Mouse (Mus musculus) retina, postnatal 1 day (tissue): ENCODE data around the gene Olfr23.
"Not testable (repeated sequence)": the region's sequence is repeated elsewhere in the genome, so short reads cannot be mapped to it uniquely, and the experiment has no call there.

Source experiments
- DNase-seq: peaks from one replicate; pipeline ENCODE4 v3.0.0-alpha.2; 2012

The Olfr23 gene

DNA sequence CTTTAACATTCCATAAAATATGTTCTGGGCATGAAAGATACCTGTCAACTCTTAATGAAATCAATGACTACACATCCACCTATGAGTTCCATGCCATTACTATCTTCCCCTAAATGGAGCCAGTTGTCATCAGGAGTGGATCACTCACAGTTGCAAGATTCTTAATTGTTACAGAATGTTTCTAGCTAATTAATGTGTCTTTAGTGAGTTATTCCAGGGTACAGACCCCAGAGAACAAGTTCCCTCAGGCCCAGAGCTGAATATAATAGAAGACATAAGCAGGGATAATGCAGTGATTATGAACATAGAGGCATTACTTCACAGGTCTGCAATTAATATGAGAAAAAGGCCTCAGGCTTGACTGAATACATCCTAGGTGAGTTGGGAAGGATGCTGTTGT lies at the start of gene Olfr23:
TSS of gene Olfr23 (plus strand) at position 301 of the 400 bp plus-strand sequence.
- DNase-seq: no peak

DNA sequence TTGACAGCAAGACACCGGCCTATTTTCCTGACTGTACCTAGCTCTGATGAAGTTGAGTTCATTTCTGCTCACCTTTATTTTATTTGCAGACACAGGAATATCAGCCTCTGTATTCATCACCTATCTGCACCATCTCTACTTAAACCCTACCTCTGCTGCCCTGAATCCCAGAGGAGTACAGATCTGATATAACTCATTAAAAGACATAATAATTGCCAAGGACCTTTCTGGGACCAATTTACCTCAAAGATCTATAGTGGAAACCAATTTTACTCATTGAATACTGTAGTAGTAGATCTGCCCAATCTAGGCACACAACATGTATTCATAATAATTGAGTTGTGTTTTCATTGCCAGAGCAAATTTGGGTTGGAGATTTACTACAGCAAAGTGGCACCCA lies 45.8 kb upstream of the Olfr23 start, which contains the start of gene Olfr394:
TSS of gene Olfr394 (minus strand) at position 101 of the 400 bp plus-strand sequence.
- DNase-seq: no peak

DNA sequence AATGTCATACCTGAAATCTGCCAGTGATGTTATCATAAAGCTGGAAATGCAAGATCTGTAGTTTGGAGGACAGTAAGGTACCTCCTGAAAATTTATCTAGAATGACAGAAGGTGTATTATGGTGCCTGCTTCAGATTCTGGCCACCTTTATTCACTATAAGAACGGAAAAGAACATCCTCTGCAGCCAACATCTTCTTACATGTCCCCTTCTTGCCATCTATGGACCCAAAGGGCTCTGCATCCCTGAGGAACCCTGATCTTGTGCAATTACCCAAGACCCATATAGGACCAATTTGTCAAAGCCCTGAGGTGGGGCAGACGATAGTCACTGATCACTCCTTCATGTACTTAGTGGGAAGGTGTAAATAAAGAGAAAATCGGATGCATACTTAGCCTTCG lies 27.3 kb upstream of the Olfr23 start, which contains the start of gene Olfr395:
TSS of gene Olfr395 (minus strand) at position 101 of the 400 bp plus-strand sequence.
- DNase-seq: not testable (repeated sequence)

DNA sequence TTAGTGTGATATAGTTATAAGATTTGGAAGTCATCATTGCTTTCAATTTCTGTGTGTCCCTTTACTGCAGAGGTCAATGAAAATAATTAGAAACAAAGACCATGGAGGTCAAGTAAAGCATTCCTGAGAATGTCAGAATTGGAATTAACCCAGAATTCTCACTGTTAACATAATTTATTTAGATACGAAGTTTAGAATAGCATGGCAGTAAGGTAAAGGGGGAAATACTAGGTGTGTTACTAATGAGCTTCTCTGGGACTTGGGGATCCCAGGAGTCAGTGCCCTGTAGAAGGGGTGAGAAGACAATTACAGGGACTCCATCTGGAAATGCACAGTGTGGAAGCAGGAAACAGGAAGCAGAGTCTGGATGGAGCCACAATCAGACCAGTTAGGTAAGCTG lies 24.0 kb downstream of the Olfr23 start, which contains the start of gene Olfr397:
TSS of gene Olfr397 (plus strand) at position 301 of the 400 bp plus-strand sequence.
- no peak for DNase-seq

DNA sequence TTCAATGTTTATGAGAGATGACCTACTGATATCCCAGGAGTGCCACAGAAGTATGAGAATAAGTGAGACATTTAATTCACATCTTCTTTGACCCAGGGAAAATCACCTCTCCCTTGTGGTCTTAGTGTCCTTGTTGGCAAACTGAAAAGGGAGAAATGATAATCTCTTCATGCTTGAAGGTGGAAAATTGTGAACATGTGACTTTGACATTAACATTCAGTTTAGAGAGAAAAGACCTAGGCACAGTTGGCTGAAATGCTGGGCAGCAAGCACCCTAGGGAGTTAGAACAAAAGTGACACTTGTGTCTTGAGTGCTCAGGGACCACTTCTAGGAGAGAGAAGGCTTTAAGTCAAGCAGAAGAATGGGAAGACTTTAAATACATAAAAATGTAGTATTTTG lies 53.8 kb downstream of the Olfr23 start, which contains the start of gene Olfr398:
TSS of gene Olfr398 (minus strand) at position 101 of the 400 bp plus-strand sequence.
- DNase-seq: no peak
